Mouse (Mus musculus) lung, embryonic 16.5 days (tissue): ENCODE results near the gene Slc16a3. TPM values are rescaled to one million over a fixed set of nuclear protein-coding genes. Genes with fewer than 3 reads are reported as not detected.

ENCODE experiments used
- ATAC-seq: fragments of 200-750 bp; cut with Nextera tagmentation; 2 replicates; pipeline ENCODE4 v1.8.0; 2017; ENCODE audit warnings: low read depth, mild to moderate bottlenecking, moderate library complexity
- H3K27ac ChIP-seq: fragments of 300-500 bp; sonication (generic); 2 replicates; pipeline ENCODE4 v1.5.1; 2014; ENCODE audit warnings: mild to moderate bottlenecking, control low read depth, low read length
- H3K27me3 ChIP-seq: fragments of 300-500 bp; sonication (generic); 2 replicates; pipeline ENCODE4 v1.6.1; 2014; ENCODE audit warnings: low read depth, low read length, mixed read lengths; ENCODE audit not compliant: control insufficient read depth, insufficient read depth
- H3K36me3 ChIP-seq: fragments of 300-500 bp; sonication (generic); 2 replicates; pipeline ENCODE4 v1.6.1; 2014; ENCODE audit warnings: low read length; ENCODE audit not compliant: control insufficient read depth, insufficient read depth
- H3K4me1 ChIP-seq: fragments of 300-500 bp; sonication (generic); replicated peaks from 2 replicates; pipeline ENCODE4 v1.6.1; 2014; ENCODE audit warnings: low read length, mixed read lengths; ENCODE audit not compliant: control insufficient read depth, insufficient read depth
- H3K4me2 ChIP-seq: fragments of 300-500 bp; sonication (generic); 2 replicates; pipeline ENCODE4 v1.6.1; 2014; ENCODE audit warnings: low read depth, low read length, control low read depth
- H3K4me3 ChIP-seq: fragments of 300-500 bp; sonication (generic); 2 replicates; pipeline ENCODE4 v1.5.1; 2014; ENCODE audit warnings: mild to moderate bottlenecking, low read length, control low read depth
- H3K9ac ChIP-seq: fragments of 300-500 bp; sonication (generic); 2 replicates; pipeline ENCODE4 v1.6.1; 2014; ENCODE audit warnings: low read length, control low read depth
- H3K9me3 ChIP-seq: fragments of 300-500 bp; sonication (generic); 2 replicates; pipeline ENCODE4 v1.6.1; 2016; ENCODE audit warnings: low read length; ENCODE audit not compliant: control insufficient read depth
- WGBS: fragments of 180-500 bp; shearing (Covaris S2); extraction: QIAGEN DNeasy Blood & Tissue Kit; methylation state at CpG from one replicate; pipeline ENCODE4 v1.1.7; 2014; 5-methylcytosine and 5-hydroxymethylcytosine counted together
- polyA plus RNA-seq: library from polyadenylated mRNA; unstranded; fragments of >200 nt; fragmentation: Nextera tagmentation; extraction: Ambion mirVana; gene quantifications from 2 replicates; pipeline ENCODE4 v1.2.1, GENCODE M21; 2015

The Slc16a3 gene
- polyA plus RNA-seq, 1 experiment from 2014 or later, result 62.5 TPM

DNA sequence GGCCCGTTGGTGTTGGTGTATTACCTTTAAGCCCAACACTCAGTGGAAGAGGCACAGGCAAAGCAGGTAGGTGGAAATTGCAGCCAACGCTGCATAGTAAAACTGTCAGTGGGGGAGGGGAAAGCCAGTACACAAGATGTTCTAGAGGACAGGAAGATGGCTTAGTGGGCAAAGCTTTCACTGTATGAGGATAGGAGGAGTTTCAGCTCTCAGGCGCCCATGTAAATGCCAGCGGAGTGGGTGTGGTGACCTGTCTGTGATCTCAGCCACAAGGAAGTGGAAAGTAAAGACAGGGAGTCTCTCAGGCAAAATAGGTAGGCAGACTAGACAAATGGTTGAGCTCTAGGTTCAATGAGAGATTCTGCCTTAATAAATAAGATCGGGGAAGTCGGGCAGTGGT, 7.3 kb upstream of the Slc16a3 start:
- 76% methylated on average over 6 of the region's 6 CpGs for WGBS
- H3K4me3 ChIP-seq, result no peak overlapping the region

DNA sequence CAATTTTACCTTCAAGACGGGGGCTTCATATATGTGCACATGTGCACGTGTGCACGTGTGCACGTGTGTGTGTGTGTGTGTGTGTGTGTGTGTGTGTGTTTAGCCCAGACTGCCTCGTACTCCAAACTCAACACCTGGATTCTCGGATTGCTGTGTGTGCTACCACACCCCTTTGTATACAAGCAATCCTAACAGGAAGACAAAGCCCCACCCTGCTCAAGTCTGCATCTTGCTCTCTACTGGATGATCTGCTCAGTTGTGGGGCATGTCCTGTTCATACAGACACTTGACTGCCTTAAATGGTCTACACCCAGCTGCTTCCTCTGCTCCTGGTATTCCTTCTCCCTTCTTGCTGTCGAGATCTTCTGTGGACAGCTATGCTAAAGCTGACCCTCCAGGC, 3.0 kb upstream of the Slc16a3 start:
- H3K27ac ChIP-seq, result no peak overlapping the region
- H3K9ac ChIP-seq, result no peak overlapping the region
- no peaks in the 10 kb centered on the region for H3K27me3 ChIP-seq
- WGBS, result 79% methylated on average over 7 of the region's 7 CpGs
- peaks cover 12% of the 10 kb centered on the region for H3K4me1 ChIP-seq
- H3K4me3 ChIP-seq, result no peak overlapping the region
- ATAC-seq, result no peak
- H3K9me3 ChIP-seq, result no peaks in the 10 kb centered on the region
- H3K4me2 ChIP-seq, result no peak overlapping the region
- H3K36me3 ChIP-seq, result no peaks in the 10 kb centered on the region

More for the DNA sequence above, 7.3 kb upstream of the Slc16a3 start:
- H3K4me1 ChIP-seq, result no peaks in the 10 kb centered on the region
- no peak overlapping the region for H3K27ac ChIP-seq
- H3K36me3 ChIP-seq, result no peaks in the 10 kb centered on the region
- no peaks in the 10 kb centered on the region for H3K27me3 ChIP-seq
- no peaks in the 10 kb centered on the region for H3K9me3 ChIP-seq
- no peak overlapping the region for H3K9ac ChIP-seq
- H3K4me2 ChIP-seq, result no peak overlapping the region
- no peak for ATAC-seq

DNA sequence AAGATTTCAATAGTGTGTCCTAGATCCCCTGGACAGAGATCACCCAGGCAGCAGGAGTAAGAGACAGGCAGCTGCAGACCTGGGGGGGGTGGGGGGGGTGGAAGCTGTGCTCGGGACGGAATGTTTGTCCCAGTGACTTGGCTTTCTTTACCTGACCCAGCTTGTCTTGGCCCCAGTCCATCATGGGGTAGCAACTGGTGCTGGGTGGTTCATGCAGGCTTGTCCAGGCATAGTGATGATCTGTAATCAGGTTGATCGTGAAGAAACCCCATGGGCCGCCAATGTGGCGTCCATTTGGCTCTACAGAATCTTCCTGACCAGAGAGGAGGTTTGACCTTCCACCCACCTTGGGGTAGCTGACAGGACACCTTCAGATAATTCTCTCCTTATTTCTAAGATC, 2.4 kb upstream of the Slc16a3 start:
- H3K27ac ChIP-seq, result no peak overlapping the region
- 85% methylated on average over 5 of the region's 5 CpGs for WGBS
- no peaks in the 10 kb centered on the region for H3K9me3 ChIP-seq
- ATAC-seq, result no peak
- H3K4me3 ChIP-seq, result no peak overlapping the region
- H3K27me3 ChIP-seq, result no peaks in the 10 kb centered on the region
- no peaks in the 10 kb centered on the region for H3K36me3 ChIP-seq
- H3K4me2 ChIP-seq, result no peak overlapping the region
- peaks cover 17% of the 10 kb centered on the region for H3K4me1 ChIP-seq
- H3K9ac ChIP-seq, result no peak overlapping the region

DNA sequence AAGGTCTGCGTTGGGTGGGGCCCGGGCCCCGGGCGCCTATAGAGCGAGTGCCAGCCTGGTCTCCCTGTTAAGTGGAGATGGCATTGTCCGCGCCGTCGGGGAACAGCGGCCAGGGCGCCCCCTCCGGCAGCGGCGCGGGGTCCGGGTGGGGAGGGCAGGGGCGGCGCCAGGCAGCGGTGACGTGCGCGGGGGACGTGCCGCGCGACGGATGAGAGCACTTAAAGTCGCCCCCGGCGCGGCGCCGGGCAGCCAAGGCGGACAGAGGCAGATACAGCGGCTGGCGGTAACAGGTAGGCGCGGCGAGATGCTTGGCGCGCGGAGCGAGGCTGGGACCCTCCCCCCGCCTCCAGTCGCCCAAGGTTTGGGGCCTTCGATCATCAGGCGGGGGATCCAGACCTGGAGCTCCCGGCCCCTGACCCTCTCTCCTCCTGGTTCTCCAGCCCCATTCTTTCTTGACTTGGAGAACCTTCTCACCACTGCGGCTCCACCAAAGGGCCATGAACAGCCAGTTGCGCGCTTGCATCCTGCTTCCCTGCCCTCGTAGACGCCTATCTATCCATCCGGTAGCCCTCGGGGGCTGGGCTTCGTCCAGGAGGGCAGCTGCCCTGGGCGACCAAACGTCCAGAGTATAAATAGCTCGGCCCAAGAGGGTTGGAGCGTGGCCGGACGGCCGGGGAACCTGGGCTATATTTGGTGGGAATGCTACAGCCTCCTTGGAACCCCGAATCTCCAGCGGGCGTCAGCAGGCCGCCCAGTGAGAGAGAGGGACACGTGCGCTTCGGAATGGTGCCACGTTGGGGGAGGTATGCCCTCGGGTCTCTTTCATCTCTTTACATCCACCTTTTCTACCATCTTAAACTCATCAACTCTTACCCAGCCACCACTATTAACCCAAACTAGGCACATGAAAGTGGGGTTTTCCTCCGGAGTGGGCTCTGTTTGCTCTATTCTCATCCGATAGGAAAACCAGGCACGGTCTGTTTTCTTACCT, 876 bp downstream of the Slc16a3 start:
- ATAC-seq, result peak; percentile 59
- Histone ChIP-seq H3K4me3 (peak overlapping the region; percentile 55), H3K27me3 (no peaks in the 10 kb centered on the region), H3K4me1 (peaks cover 25% of the 10 kb centered on the region), H3K9me3 (no peaks in the 10 kb centered on the region), H3K36me3 (no peaks in the 10 kb centered on the region), H3K4me2 (peak overlapping the region; percentile 78), H3K27ac (0 out of 2 replicates have a peak overlapping the region, but pooled peaks have one; percentile 15), H3K9ac (peak overlapping the region; percentile 67)
- 2% methylated on average over 68 of the region's 75 CpGs for WGBS

DNA sequence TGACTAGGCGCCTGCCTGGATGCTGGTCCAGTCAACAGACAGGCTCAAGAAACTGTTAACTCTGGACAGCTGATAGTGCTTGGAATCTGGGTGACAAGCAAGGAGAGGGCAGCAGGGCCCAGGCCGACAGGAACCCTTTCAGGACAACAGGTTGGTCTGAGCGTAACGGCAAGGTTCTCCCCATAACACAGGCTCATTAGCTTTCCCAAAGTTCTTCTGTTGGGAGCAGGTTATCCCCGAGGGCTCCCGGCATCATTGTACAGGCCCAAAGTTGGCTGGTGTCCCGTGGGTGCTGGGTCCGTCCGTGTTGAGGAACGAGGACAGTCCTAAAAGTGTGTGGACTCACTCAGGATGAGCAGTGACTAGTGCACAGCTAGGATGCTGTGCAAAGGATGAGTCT, 1.6 kb downstream of the Slc16a3 start:
- 25% methylated on average over 10 of the region's 10 CpGs for WGBS
- Histone ChIP-seq H3K4me3 (peak overlapping the region; percentile 55), H3K27me3 (no peaks in the 10 kb centered on the region), H3K4me2 (peak overlapping the region; percentile 78), H3K27ac (no peak overlapping the region), H3K9me3 (no peaks in the 10 kb centered on the region), H3K36me3 (no peaks in the 10 kb centered on the region), H3K9ac (peak overlapping the region; percentile 67), H3K4me1 (peaks cover 25% of the 10 kb centered on the region)
- ATAC-seq, result no peak

DNA sequence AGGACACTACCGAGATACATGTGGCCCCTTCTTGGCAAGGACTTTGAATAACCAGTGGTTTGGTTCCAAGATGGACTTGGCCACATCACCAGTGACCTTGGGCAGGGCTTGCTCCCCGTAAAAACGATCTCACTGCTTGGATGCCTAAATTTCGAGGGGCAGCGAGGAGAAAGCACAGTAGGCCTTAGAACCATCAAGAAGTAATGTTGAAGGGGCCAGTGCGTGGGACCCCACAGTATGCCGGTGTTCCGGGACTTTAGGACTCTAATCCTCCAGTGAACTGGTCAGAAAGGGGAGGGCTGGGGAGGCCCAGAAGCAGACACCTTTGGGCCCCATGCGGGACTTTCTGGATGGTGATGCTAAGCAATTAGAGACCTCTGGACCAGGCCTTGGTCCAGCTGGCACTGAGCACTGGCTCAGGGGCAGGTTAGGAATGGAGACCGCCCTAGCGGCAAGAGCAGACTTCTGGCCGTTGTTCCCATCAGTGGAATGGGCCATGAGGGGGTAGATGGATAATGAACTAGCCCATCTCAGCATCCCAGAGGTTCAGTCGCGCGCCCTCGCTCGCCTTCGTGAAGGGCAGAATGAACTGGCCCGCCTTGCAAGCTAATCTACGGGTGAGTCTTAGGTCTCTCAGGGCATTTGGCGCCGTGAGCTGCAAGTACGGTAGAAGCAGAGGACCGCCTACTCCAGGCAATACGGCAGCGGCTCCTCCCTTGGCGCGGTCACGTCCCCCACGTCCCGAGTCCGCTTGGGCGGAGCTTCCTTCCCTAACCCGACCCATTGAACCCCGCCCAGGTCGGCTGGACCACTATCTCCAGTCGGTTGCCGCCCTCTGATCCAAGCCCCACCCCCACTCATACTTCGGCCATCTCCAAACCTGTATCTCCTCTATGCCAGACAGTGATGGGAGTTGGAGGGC, 2.3 kb downstream of the Slc16a3 start:
- 2% methylated on average over 39 of the region's 39 CpGs for WGBS

DNA sequence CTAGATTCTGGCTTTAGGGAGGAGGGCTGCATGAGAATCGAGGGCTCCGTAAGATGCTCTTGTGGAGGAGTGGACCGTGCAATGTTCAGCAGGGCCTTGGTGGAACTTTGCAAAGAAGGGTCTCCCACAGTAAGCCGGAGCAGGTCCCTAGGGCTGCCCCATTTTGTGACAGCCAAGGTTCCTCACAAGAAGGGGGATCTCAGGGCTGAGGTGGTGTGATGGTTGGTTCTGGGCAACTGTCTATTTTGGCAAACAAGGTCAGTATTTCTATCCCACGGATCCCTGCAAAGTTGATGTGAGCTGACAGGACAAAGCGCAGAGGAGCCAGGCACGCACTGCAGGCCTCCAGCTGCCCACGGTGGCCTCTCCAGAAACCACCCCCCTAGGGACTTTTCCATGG, 3.0 kb downstream of the Slc16a3 start:
- H3K4me2 ChIP-seq, result peak overlapping the region; percentile 78
- ATAC-seq, result no peak
- peak overlapping the region; percentile 55 for H3K4me3 ChIP-seq
- H3K27ac ChIP-seq, result peak overlapping the region; percentile 57
- peak overlapping the region; percentile 67 for H3K9ac ChIP-seq
- no peaks in the 10 kb centered on the region for H3K36me3 ChIP-seq
- WGBS, result 23% methylated on average over 8 of the region's 8 CpGs
- H3K9me3 ChIP-seq, result no peaks in the 10 kb centered on the region
- H3K4me1 ChIP-seq, result peaks cover 27% of the 10 kb centered on the region
- no peaks in the 10 kb centered on the region for H3K27me3 ChIP-seq

More for the DNA sequence above, 2.3 kb downstream of the Slc16a3 start:
- Histone ChIP-seq H3K27me3 (no peaks in the 10 kb centered on the region), H3K9ac (peak overlapping the region; percentile 67), H3K4me2 (peak overlapping the region; percentile 78), H3K9me3 (no peaks in the 10 kb centered on the region), H3K4me3 (peak overlapping the region; percentile 55), H3K36me3 (no peaks in the 10 kb centered on the region), H3K4me1 (peaks cover 27% of the 10 kb centered on the region), H3K27ac (peak overlapping the region; percentile 57)
- peak; percentile 89 for ATAC-seq

DNA sequence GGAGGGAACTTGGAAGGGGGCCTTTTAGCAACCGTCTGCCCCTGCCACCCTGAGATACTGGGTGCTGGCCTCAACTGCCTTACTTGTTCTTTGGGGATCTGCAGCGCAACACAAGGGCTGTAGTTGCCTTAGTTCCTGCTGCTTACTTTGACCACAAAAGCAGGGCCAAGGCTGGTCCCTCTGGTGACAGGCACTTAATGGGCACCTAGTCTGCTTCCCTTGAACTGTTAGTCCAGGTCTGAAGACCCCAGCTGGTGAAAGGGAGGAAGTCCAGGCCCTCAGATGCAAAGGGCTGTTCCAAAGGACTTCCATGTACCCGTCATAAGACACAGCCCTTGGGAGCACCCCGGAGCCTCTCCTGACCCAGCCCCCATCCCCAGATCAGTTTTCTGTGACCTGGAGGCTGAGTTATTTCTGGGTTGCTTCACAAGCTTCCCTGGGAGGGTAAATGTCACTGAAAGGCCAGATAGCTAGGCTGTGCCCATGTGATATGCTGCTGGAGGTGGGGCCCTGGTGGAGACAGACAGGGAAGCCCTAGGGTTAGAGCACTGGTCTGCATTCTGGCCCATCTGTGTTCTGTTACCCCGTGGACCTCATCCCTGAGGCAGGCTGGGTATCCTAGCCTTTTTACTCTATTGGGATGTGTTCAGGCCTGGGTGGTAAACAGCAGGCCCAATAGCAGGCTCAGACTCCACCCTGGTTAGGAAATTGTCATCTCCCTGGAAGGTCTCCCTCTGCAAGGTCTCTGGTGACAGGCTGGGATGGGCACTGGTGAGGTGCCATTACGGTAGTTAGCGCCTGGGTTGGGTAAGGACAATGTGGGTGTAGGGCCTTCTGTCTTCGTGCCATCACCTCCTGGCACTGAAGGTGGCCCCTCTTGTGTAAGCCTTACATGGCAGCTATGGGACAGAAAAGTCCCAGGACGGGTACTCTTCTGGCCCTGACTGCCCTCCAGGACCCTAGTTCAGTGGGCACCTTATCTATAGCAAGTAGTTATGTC, 3.8 kb downstream of the Slc16a3 start:
- Histone ChIP-seq H3K4me1 (peaks cover 27% of the 10 kb centered on the region), H3K9me3 (no peaks in the 10 kb centered on the region), H3K4me2 (peak overlapping the region; percentile 78; the same call in 1 of the 2 replicates), H3K4me3 (no peak overlapping the region; the same call in 1 of the 2 replicates), H3K9ac (no peak overlapping the region), H3K36me3 (no peaks in the 10 kb centered on the region), H3K27ac (no peak overlapping the region), H3K27me3 (no peaks in the 10 kb centered on the region)
- ATAC-seq, result no peak
- 81% methylated on average over 9 of the region's 9 CpGs for WGBS
